17 mouse cellular contexts compared by ENCODE assay signal in the genomic region with DNA sequence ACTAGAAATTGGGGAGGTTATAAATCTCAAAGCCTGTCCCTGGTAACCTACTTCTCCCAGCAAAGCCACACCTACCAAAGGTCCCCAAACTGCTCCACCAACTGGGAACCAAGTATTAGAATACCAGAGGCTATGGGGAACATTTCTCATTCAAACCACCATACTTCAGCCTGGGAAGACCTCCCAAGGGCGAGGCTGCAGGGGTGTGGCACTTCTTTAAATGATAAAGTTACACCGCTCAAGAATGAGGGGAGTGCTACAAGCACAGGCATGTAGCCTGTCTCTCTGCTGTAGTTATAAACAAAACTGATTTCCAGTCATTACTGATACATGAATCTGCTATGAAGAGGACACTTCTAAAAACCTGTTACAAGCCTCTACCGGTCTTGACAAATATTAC.
"Had no signal": no experiment of that assay in that cellular context is flagged by ENCODE, and none has a peak within 500 bp of the region (broad histone marks: within the 10 kb centered on the region; RNA-seq: fewer than 3 reads in every experiment).

No protein-coding gene starts in this region.

- H3K4me3 ChIP-seq: layer of hippocampus, adult 2 months; limb, embryonic 12.5 days; midbrain, embryonic 15.5 days; neural tube, embryonic 12.5 days had no signal

- H3K27ac ChIP-seq: layer of hippocampus, adult 2 months; limb, embryonic 12.5 days; liver, embryonic 14.5 days; midbrain, embryonic 15.5 days; neural tube, embryonic 12.5 days had no signal

- H3K4me1 ChIP-seq: limb, embryonic 12.5 days; midbrain, embryonic 15.5 days; neural tube, embryonic 12.5 days had no signal

- H3K36me3 ChIP-seq: midbrain, embryonic 15.5 days had no signal

- H3K9me3 ChIP-seq: limb, embryonic 12.5 days; midbrain, embryonic 15.5 days; neural tube, embryonic 12.5 days had no signal

- H3K4me2 ChIP-seq: limb, embryonic 12.5 days; midbrain, embryonic 11.5 days; midbrain, embryonic 15.5 days; neural tube, embryonic 12.5 days had no signal

- H3K9ac ChIP-seq: limb, embryonic 12.5 days; liver, embryonic 14.5 days; midbrain, embryonic 15.5 days; neural tube, embryonic 12.5 days had no signal

- DNase-seq: kidney, adult 9 months; kidney, postnatal 10 days; kidney, postnatal 4 days; lung, adult 2 months; lung, postnatal 36 days; retina, postnatal 1 day; right cerebral cortex, postnatal 4 days; spleen, adult 18-20 months; thymus, adult 18-20 months; thymus, postnatal 25 days had no signal

- H3K27me3 ChIP-seq: limb, embryonic 12.5 days; midbrain, embryonic 15.5 days; neural tube, embryonic 12.5 days had no signal

- ATAC-seq: lung, postnatal 0 days; midbrain, embryonic 15.5 days had no signal
